Mouse (Mus musculus): ENCODE measurements at regions not wholly inside any gene's neighbourhood (a gene's known extent, or its start where the extent isn't known, plus 50 kb on each side); places are given as distances from the start of the nearest gene placed in this dataset.

- TF ChIP-seq EP300 (IDR thresholded peaks at IDR 0.05; ENCODE audit: low read depth): no peak
- Histone ChIP-seq H3K4me1 (replicated peaks; ENCODE audit: control insufficient read depth in 2 of 2, insufficient read depth in 2 of 2, low read length in 1 of 2) (no peaks in the 10 kb centered on the region), H3K27me3 (ENCODE audit: control insufficient read depth, insufficient read depth, low read length) (no peaks in the 10 kb centered on the region), H3K4me2 (ENCODE audit: low read depth) (no peak overlapping the region), H3K4me3 (ENCODE audit: insufficient read depth in 1 of 2, low read depth in 2 of 2, low read length in 2 of 2) (no peak overlapping the region), H3K9me3 (ENCODE audit: control insufficient read depth, low read length) (no peaks in the 10 kb centered on the region), H3K27ac (no peak overlapping the region), H3K9ac (replicated peaks) (no peak overlapping the region), H3K36me3 (replicated peaks; ENCODE audit: control insufficient read depth, insufficient read depth, low read depth) (no peaks in the 10 kb centered on the region)
- WGBS (ENCODE audit: insufficient replicate concordance): 67% methylated on average over 8 of the region's 8 CpGs
- DNase-seq (ENCODE audit: low read depth in 3 of 3, low spot score in 3 of 3) (no peak), ATAC-seq (ENCODE audit: insufficient read depth) (no peak)
Measured at GRCm38 (mm10) chr11:112092168-112092567, 689.9 kb upstream of the Sox9 start.

DNA sequence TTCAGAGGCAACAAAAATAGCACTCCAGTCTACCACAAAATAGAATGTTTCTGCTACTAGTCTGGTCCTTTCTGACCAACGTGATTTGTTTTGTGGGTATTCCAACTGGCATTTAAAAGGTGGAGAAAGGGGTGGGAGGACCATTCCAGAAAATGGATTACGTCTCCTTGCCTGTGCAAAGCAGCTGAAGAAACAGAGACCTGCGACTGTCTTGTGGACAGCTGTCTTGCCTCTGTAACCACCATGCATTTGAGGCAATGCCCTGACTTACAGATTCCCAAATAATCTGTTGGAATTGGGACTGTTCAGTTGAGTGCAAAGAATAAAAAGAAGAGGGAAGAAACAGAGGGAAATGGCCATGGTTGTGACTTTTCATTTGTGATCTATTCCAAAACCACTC is 687.0 kb upstream of the Sox9 start:
- Histone ChIP-seq H3K36me3 (replicated peaks; ENCODE audit: control insufficient read depth, insufficient read depth, low read depth) (no peaks in the 10 kb centered on the region), H3K9me3 (ENCODE audit: control insufficient read depth, low read length) (no peaks in the 10 kb centered on the region), H3K27ac (no peak overlapping the region), H3K9ac (replicated peaks) (no peak overlapping the region), H3K27me3 (ENCODE audit: control insufficient read depth, insufficient read depth, low read length) (no peaks in the 10 kb centered on the region), H3K4me3 (ENCODE audit: insufficient read depth in 1 of 2, low read depth in 2 of 2, low read length in 2 of 2) (no peak overlapping the region), H3K4me2 (ENCODE audit: low read depth) (no peak overlapping the region), H3K4me1 (replicated peaks; ENCODE audit: control insufficient read depth in 2 of 2, insufficient read depth in 2 of 2, low read length in 1 of 2) (no peaks in the 10 kb centered on the region)
- TF ChIP-seq CTCF (IDR thresholded peaks at IDR 0.05; ENCODE audit: low read depth) (no peak), EP300 (IDR thresholded peaks at IDR 0.05; ENCODE audit: low read depth) (no peak)
- 48% methylated on average over 3 of the region's 3 CpGs for WGBS (ENCODE audit: insufficient replicate concordance)
- ATAC-seq (ENCODE audit: insufficient read depth) (no peak), DNase-seq (ENCODE audit: low read depth in 3 of 3, low spot score in 3 of 3) (no peak)

DNA sequence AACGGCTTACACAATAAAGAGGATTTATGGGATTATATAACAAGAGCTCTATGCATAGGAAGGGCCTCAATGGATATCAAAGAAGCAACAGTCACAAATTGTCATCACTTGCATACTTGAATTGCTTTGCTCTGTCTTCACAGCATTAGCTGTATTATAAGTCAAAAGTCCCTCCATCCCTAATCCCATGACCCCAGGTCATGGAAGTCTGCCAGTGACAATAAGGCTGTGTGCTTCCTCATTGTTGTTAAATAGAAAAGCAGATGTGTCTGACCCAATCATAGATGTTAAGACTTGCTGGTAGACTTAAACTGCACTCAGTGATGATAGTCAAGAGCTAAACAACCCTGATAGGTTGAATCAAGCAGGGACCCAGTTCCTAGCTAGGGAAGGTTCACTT is 683.9 kb upstream of the Sox9 start:
- Histone ChIP-seq H3K27me3 (ENCODE audit: control insufficient read depth, insufficient read depth, low read length) (no peaks in the 10 kb centered on the region), H3K4me1 (replicated peaks; ENCODE audit: control insufficient read depth in 2 of 2, insufficient read depth in 2 of 2, low read length in 1 of 2) (no peaks in the 10 kb centered on the region), H3K4me3 (ENCODE audit: insufficient read depth in 1 of 2, low read depth in 2 of 2, low read length in 2 of 2) (no peak overlapping the region), H3K27ac (no peak overlapping the region), H3K9me3 (ENCODE audit: control insufficient read depth, low read length) (no peaks in the 10 kb centered on the region), H3K9ac (replicated peaks) (no peak overlapping the region), H3K36me3 (replicated peaks; ENCODE audit: control insufficient read depth, insufficient read depth, low read depth) (no peaks in the 10 kb centered on the region), H3K4me2 (ENCODE audit: low read depth) (no peak overlapping the region)
- TF ChIP-seq EP300 (IDR thresholded peaks at IDR 0.05; ENCODE audit: low read depth): no peak
- no peak for TF ChIP-seq CTCF (IDR thresholded peaks at IDR 0.05; ENCODE audit: low read depth)
- no peak for DNase-seq (ENCODE audit: low read depth in 3 of 3, low spot score in 3 of 3)
- 74% methylated on average over 1 of the region's 1 CpGs for WGBS (ENCODE audit: insufficient replicate concordance)
- ATAC-seq (ENCODE audit: insufficient read depth): no peak

DNA sequence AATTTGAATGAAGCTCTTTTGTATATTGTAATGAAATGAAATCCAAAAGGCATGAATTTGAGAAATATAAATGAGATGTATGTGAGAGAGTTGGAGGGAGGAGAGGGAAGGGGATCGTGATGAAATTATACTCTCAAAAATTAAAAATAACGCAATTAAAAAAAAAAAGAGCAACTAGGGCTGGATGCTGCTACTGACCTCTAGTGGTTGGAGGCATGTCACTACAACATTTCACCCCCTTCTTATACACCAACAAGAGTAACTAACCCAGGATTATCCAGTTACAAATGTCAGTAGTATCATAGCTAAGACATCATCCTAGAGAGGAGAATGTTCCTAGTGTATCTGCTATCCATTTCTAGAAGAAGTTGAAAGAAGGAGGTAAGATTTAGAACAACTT is 678.8 kb upstream of the Sox9 start:
- H3K4me3 ChIP-seq (ENCODE audit: insufficient read depth in 1 of 2, low read depth in 2 of 2, low read length in 2 of 2): no peak overlapping the region
- H3K27ac ChIP-seq: no peak overlapping the region
- TF ChIP-seq EP300 (IDR thresholded peaks at IDR 0.05; ENCODE audit: low read depth) (no peak), CTCF (IDR thresholded peaks at IDR 0.05; ENCODE audit: low read depth) (peak; percentile 49)
- no peaks in the 10 kb centered on the region for H3K27me3 ChIP-seq (ENCODE audit: control insufficient read depth, insufficient read depth, low read length)
- DNase-seq (ENCODE audit: low read depth in 3 of 3, low spot score in 3 of 3): no peak
- no peaks in the 10 kb centered on the region for H3K36me3 ChIP-seq (replicated peaks; ENCODE audit: control insufficient read depth, insufficient read depth, low read depth)
- 27% methylated on average over 2 of the region's 2 CpGs for WGBS (ENCODE audit: insufficient replicate concordance)
- no peaks in the 10 kb centered on the region for H3K4me1 ChIP-seq (replicated peaks; ENCODE audit: control insufficient read depth in 2 of 2, insufficient read depth in 2 of 2, low read length in 1 of 2)
- no peak for ATAC-seq (ENCODE audit: insufficient read depth)
- H3K9ac ChIP-seq (replicated peaks): no peak overlapping the region
- no peak overlapping the region for H3K4me2 ChIP-seq (ENCODE audit: low read depth)
- H3K9me3 ChIP-seq (ENCODE audit: control insufficient read depth, low read length): no peaks in the 10 kb centered on the region

DNA sequence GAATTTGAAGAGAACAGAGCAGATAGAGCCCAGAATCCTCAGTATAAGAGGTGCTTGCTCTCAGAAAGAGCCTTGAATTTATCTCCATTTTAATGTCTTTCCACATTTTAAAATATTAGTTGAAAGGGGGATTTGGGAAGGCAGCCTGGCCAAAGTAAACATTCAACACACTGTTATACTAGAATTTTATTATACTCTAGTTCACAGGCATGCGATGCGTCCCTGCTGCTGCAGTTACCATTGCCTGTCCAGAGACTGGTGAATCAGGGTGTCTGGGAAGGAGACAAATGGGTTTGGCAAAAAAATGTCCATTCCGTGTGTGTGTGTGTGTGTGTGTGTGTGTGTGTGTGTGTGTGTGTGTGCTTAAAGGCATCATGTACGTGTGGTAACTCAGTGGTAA is 675.1 kb upstream of the Sox9 start:
- no peak for DNase-seq (ENCODE audit: low read depth in 3 of 3, low spot score in 3 of 3)
- TF ChIP-seq CTCF (IDR thresholded peaks at IDR 0.05; ENCODE audit: low read depth): no peak
- TF ChIP-seq EP300 (IDR thresholded peaks at IDR 0.05; ENCODE audit: low read depth): no peak
- ATAC-seq (ENCODE audit: insufficient read depth): no peak

DNA sequence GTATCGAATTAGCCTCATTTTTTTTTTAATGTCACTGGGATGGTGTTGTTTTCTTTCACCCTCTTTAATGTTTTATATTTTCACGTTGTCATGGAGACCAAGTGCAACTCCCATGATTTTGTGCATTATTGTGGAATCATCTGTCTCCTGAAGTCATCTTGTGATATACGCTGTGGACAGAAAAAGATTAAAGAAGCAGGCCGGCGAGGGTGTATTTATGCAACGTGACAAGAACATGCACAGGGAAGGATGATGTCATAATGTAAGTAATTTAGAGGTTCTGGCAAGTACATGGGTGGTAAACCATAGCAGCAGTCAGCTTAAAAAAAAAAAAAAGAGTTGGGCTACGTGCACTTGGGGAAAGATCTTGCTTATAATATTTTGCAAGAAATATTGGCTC is 674.7 kb upstream of the Sox9 start:
- WGBS (ENCODE audit: insufficient replicate concordance): 60% methylated on average over 7 of the region's 7 CpGs
- DNase-seq (ENCODE audit: low read depth in 3 of 3, low spot score in 3 of 3) (no peak), ATAC-seq (ENCODE audit: insufficient read depth) (no peak)
- no peak overlapping the region for H3K4me3 ChIP-seq (ENCODE audit: insufficient read depth in 1 of 2, low read depth in 2 of 2, low read length in 2 of 2)
- H3K36me3 ChIP-seq (replicated peaks; ENCODE audit: control insufficient read depth, insufficient read depth, low read depth): no peaks in the 10 kb centered on the region
- H3K4me1 ChIP-seq (replicated peaks; ENCODE audit: control insufficient read depth in 2 of 2, insufficient read depth in 2 of 2, low read length in 1 of 2): no peaks in the 10 kb centered on the region
- H3K9ac ChIP-seq (replicated peaks): no peak overlapping the region
- no peak for TF ChIP-seq EP300 (IDR thresholded peaks at IDR 0.05; ENCODE audit: low read depth)
- no peak for TF ChIP-seq CTCF (IDR thresholded peaks at IDR 0.05; ENCODE audit: low read depth)
- no peak overlapping the region for H3K4me2 ChIP-seq (ENCODE audit: low read depth)
- no peaks in the 10 kb centered on the region for H3K27me3 ChIP-seq (ENCODE audit: control insufficient read depth, insufficient read depth, low read length)
- H3K27ac ChIP-seq: no peak overlapping the region
- H3K9me3 ChIP-seq (ENCODE audit: control insufficient read depth, low read length): no peaks in the 10 kb centered on the region

More for the DNA sequence above, 675.1 kb upstream of the Sox9 start:
- H3K9me3 ChIP-seq (ENCODE audit: control insufficient read depth, low read length): no peaks in the 10 kb centered on the region
- WGBS (ENCODE audit: insufficient replicate concordance): 57% methylated on average over 4 of the region's 4 CpGs
- no peak overlapping the region for H3K9ac ChIP-seq (replicated peaks)
- no peaks in the 10 kb centered on the region for H3K36me3 ChIP-seq (replicated peaks; ENCODE audit: control insufficient read depth, insufficient read depth, low read depth)
- H3K4me2 ChIP-seq (ENCODE audit: low read depth): no peak overlapping the region
- no peaks in the 10 kb centered on the region for H3K27me3 ChIP-seq (ENCODE audit: control insufficient read depth, insufficient read depth, low read length)
- no peaks in the 10 kb centered on the region for H3K4me1 ChIP-seq (replicated peaks; ENCODE audit: control insufficient read depth in 2 of 2, insufficient read depth in 2 of 2, low read length in 1 of 2)
- H3K27ac ChIP-seq: no peak overlapping the region
- no peak overlapping the region for H3K4me3 ChIP-seq (ENCODE audit: insufficient read depth in 1 of 2, low read depth in 2 of 2, low read length in 2 of 2)

Data from liver, embryonic 14.5 days (tissue).